Mouse (Mus musculus): ENCODE data around the gene Zswim7. TPM values are rescaled to one million over a fixed set of nuclear protein-coding genes. Genes with fewer than 3 reads are reported as not detected.

Gene Zswim7
- polyA plus RNA-seq, 1 experiment from 2014 or later, result 24.7 TPM

DNA sequence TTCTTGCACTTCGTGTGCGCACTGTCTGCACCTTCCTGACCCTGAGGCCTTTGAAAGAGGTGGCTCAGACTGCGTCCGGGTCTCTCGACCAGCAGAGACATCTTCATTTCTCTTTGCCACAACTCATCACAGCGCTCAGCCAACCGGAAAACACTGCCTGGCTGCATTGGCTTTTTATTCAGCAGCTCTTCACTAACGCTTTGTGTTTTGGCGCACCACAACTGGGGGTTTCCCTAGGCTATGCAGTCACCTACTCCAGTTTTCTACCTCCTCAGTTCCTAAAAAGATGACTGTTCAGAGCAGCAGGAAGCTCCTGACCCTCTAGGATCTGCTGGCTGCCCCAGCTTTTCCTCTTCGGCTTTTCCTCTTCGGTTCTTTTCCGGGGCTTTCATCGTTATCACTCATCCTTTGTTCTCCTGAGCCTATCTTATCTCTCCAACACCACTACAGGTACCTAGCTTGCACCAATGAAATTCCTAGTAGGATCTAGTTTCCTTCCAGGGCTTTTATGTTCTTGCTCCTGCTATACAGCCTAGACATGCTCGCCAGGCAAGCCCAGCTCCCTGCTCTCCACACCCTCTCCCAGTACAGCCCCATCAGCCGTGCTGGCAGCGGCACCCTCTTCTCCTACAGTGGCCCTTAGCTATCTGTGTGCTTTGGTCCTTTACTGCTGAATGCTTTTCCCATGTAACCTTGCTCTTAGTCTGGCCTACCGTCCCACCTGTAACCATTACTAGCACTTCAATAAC, 14.5 kb downstream of the Zswim7 start:
- no peaks in the 10 kb centered on the region for H3K9me3 ChIP-seq (ENCODE audit: control insufficient read depth, low read length)
- no peaks in the 10 kb centered on the region for H3K27me3 ChIP-seq (replicated peaks; ENCODE audit: control insufficient read depth, insufficient read depth, low read length)
- peaks cover 18% of the 10 kb centered on the region for H3K4me1 ChIP-seq (replicated peaks; ENCODE audit: control insufficient read depth, insufficient read depth, low read length)
- ATAC-seq (replicated peaks; ENCODE audit: low FRiP score, low TSS enrichment, low read depth), result no peak; the same call in 1 of the 2 replicates
- H3K27ac ChIP-seq (ENCODE audit: low read depth), result no peak overlapping the region
- H3K4me3 ChIP-seq (ENCODE audit: low read depth, low read length), result no peak overlapping the region
- no peak overlapping the region for H3K4me2 ChIP-seq (ENCODE audit: low read length)
- H3K36me3 ChIP-seq (ENCODE audit: control insufficient read depth, insufficient read depth, low read length), result no peaks in the 10 kb centered on the region
- H3K9ac ChIP-seq (ENCODE audit: low read length), result no peak overlapping the region
- WGBS, result 68% methylated on average over 17 of the region's 17 CpGs
- no peak for DNase-seq (ENCODE audit: low spot score)

DNA sequence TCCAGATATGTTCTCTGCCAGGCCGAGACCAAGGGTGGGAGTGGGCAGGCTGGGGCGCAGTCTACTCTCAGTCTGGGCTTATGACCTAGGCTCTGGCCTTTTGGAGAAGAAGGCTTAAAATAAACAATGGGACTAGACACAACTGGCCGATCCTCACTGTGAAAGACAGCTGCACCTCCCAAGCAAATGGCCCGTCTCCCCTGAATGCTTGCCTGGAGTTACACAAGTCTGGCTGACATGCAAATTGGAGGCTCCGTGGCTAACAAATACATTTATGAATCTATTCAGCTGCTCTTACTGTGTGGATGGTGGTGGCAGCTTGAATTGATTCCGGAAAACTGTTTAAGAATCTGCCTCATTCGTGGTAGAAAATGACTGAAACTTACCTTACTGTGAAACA, 15.5 kb downstream of the Zswim7 start:
- ATAC-seq (replicated peaks; ENCODE audit: low FRiP score, low TSS enrichment, low read depth), result no peak
- no peaks in the 10 kb centered on the region for H3K36me3 ChIP-seq (ENCODE audit: control insufficient read depth, insufficient read depth, low read length)
- no peak overlapping the region for H3K27ac ChIP-seq (ENCODE audit: low read depth)
- no peak overlapping the region for H3K4me2 ChIP-seq (ENCODE audit: low read length)
- peaks cover 12% of the 10 kb centered on the region for H3K4me1 ChIP-seq (replicated peaks; ENCODE audit: control insufficient read depth, insufficient read depth, low read length)
- WGBS, result 75% methylated on average over 7 of the region's 7 CpGs
- H3K4me3 ChIP-seq (ENCODE audit: low read depth, low read length), result no peak overlapping the region
- H3K27me3 ChIP-seq (replicated peaks; ENCODE audit: control insufficient read depth, insufficient read depth, low read length), result no peaks in the 10 kb centered on the region
- H3K9ac ChIP-seq (ENCODE audit: low read length), result no peak overlapping the region
- H3K9me3 ChIP-seq (ENCODE audit: control insufficient read depth, low read length), result no peaks in the 10 kb centered on the region
- no peak for DNase-seq (ENCODE audit: low spot score)

DNA sequence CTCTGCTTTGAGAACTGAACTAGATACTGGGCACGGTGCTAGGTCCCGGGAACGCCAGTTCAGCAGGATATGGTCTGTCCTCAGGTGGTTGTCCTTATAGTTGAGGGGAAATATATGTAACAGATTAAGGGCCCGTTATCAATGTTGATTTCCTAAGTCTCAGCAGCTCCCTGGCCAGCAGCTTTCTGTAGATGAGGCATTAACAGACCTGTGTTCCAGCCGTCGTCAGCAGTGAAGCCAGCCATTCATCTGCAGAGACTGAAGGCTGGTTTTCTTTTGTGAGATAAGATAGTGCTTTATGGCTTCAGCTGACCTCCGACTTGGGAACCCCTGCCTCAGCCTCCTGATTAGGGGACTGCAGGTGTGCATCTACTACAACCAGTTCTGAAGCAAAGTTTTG, 17.2 kb downstream of the Zswim7 start:
- Histone ChIP-seq H3K9me3 (ENCODE audit: control insufficient read depth, low read length) (no peaks in the 10 kb centered on the region), H3K36me3 (ENCODE audit: control insufficient read depth, insufficient read depth, low read length) (no peaks in the 10 kb centered on the region), H3K9ac (ENCODE audit: low read length) (no peak overlapping the region), H3K27me3 (replicated peaks; ENCODE audit: control insufficient read depth, insufficient read depth, low read length) (no peaks in the 10 kb centered on the region), H3K27ac (ENCODE audit: low read depth) (no peak overlapping the region), H3K4me1 (replicated peaks; ENCODE audit: control insufficient read depth, insufficient read depth, low read length) (0 out of 2 replicates have a peak, but pooled peaks cover 5% of the 10 kb centered on the region), H3K4me3 (ENCODE audit: low read depth, low read length) (no peak overlapping the region), H3K4me2 (ENCODE audit: low read length) (no peak overlapping the region)
- ATAC-seq (replicated peaks; ENCODE audit: low FRiP score, low TSS enrichment, low read depth) (no peak), DNase-seq (ENCODE audit: low spot score) (no peak)
- 48% methylated on average over 7 of the region's 7 CpGs for WGBS

DNA sequence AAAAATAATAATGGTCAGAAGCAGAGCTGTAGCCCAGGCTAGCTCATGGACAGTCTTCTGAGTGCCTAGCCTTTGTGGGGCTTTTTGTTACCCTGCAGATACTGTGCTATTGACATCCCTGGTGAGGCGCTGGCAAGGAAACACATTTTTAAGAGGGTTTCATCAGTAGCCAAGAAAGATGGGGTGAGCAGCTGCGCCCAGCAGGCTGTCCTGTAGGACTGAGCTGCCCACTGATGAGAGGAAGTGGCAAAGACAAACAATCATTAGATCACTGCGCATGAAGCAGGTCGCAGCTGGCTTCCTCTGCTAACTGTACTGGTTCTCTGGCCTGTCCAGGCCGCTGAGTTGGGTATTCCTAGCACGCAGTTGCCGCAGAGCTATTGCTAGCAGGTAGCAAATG, 17.6 kb downstream of the Zswim7 start:
- no peak overlapping the region for H3K9ac ChIP-seq (ENCODE audit: low read length)
- no peak overlapping the region for H3K27ac ChIP-seq (ENCODE audit: low read depth)
- no peak for DNase-seq (ENCODE audit: low spot score)
- 49% methylated on average over 7 of the region's 7 CpGs for WGBS
- no peaks in the 10 kb centered on the region for H3K9me3 ChIP-seq (ENCODE audit: control insufficient read depth, low read length)
- H3K36me3 ChIP-seq (ENCODE audit: control insufficient read depth, insufficient read depth, low read length), result no peaks in the 10 kb centered on the region
- ATAC-seq (replicated peaks; ENCODE audit: low FRiP score, low TSS enrichment, low read depth), result no peak
- no peak overlapping the region for H3K4me2 ChIP-seq (ENCODE audit: low read length)
- no peaks in the 10 kb centered on the region for H3K27me3 ChIP-seq (replicated peaks; ENCODE audit: control insufficient read depth, insufficient read depth, low read length)
- H3K4me1 ChIP-seq (replicated peaks; ENCODE audit: control insufficient read depth, insufficient read depth, low read length), result 0 out of 2 replicates have a peak, but pooled peaks cover 5% of the 10 kb centered on the region
- H3K4me3 ChIP-seq (ENCODE audit: low read depth, low read length), result no peak overlapping the region

DNA sequence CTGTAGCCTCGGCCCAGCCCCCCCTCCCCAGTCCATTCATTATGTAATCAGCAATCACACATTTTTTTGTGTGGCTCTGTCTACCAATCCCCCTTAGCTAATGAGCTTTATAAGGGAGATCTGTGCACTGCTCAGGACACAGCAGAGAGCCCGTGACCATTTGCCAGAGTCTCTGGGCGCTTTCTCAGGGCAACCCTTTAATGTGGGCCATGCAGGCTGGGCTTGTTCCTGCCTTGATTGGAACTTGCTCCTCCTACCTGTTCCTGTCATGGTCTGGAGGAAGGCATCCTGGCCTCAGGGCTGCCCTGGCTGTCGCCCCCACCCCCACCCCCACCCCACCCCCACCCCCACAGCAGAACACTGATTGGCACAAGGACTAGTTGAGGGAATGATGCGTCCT, 22.0 kb downstream of the Zswim7 start:
- no peak for ATAC-seq (replicated peaks; ENCODE audit: low FRiP score, low TSS enrichment, low read depth)

DNA sequence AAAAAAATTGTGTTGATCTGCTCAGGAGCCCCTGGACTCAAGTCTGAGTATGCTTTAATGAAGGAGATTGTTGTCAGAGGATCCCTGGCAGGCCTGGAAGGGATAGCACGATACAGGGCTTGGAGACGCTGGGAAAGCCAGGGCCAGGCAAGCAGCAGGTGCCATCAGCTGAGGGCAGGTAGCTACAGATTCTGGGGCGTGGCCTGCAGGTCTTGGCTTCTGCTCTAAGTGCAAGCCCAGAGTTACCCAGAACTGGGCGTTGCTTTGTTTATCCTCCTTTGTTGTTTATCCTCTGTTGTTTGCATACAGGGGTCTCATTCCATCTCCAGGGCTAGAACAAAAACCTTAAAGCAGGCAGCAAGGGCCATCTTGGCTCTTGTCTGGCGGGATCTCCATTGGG, 27.8 kb downstream of the Zswim7 start:
- Histone ChIP-seq H3K4me1 (replicated peaks; ENCODE audit: control insufficient read depth, insufficient read depth, low read length) (peaks cover 19% of the 10 kb centered on the region), H3K4me3 (ENCODE audit: low read depth, low read length) (no peak overlapping the region), H3K27me3 (replicated peaks; ENCODE audit: control insufficient read depth, insufficient read depth, low read length) (peaks cover 17% of the 10 kb centered on the region), H3K36me3 (ENCODE audit: control insufficient read depth, insufficient read depth, low read length) (no peaks in the 10 kb centered on the region), H3K9ac (ENCODE audit: low read length) (no peak overlapping the region), H3K9me3 (ENCODE audit: control insufficient read depth, low read length) (no peaks in the 10 kb centered on the region), H3K27ac (ENCODE audit: low read depth) (no peak overlapping the region), H3K4me2 (ENCODE audit: low read length) (no peak overlapping the region)
- 63% methylated on average over 5 of the region's 5 CpGs for WGBS
- DNase-seq (ENCODE audit: low spot score) (no peak), ATAC-seq (replicated peaks; ENCODE audit: low FRiP score, low TSS enrichment, low read depth) (no peak)

More for the DNA sequence above, 22.0 kb downstream of the Zswim7 start:
- no peak overlapping the region for H3K4me3 ChIP-seq (ENCODE audit: low read depth, low read length)
- no peak overlapping the region for H3K9ac ChIP-seq (ENCODE audit: low read length)
- H3K4me2 ChIP-seq (ENCODE audit: low read length), result no peak overlapping the region
- WGBS, result 52% methylated on average over 5 of the region's 5 CpGs
- H3K27ac ChIP-seq (ENCODE audit: low read depth), result no peak overlapping the region
- H3K36me3 ChIP-seq (ENCODE audit: control insufficient read depth, insufficient read depth, low read length), result no peaks in the 10 kb centered on the region
- 0 out of 2 replicates have a peak, but pooled peaks cover 5% of the 10 kb centered on the region for H3K4me1 ChIP-seq (replicated peaks; ENCODE audit: control insufficient read depth, insufficient read depth, low read length)
- H3K9me3 ChIP-seq (ENCODE audit: control insufficient read depth, low read length), result no peaks in the 10 kb centered on the region
- DNase-seq (ENCODE audit: low spot score), result no peak
- no peaks in the 10 kb centered on the region for H3K27me3 ChIP-seq (replicated peaks; ENCODE audit: control insufficient read depth, insufficient read depth, low read length)

DNA sequence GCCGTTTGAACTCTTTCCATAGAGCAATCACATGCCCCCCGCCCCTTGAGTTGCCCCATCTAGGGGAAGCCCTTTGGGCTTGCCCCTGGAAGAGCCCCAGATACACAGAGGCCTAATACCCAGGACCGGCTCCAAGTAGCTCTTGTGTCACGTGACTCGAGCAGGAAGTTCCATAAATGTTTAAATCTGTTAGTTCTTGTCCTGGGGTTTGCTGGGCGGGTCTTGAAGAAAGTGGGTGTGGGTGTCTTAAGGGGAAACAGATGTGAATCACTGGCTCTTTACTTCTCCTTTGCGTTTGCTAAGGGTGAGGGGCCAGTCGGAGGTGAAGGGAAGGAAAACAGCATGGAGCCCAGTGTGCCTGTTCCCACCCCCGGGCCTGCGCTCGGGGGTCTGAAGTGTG, 30.1 kb downstream of the Zswim7 start:
- Histone ChIP-seq H3K4me3 (ENCODE audit: low read depth, low read length) (no peak overlapping the region), H3K27me3 (replicated peaks; ENCODE audit: control insufficient read depth, insufficient read depth, low read length) (peaks cover 17% of the 10 kb centered on the region), H3K4me2 (ENCODE audit: low read length) (peak overlapping the region; percentile 29), H3K36me3 (ENCODE audit: control insufficient read depth, insufficient read depth, low read length) (no peaks in the 10 kb centered on the region), H3K27ac (ENCODE audit: low read depth) (no peak overlapping the region), H3K4me1 (replicated peaks; ENCODE audit: control insufficient read depth, insufficient read depth, low read length) (peaks cover 19% of the 10 kb centered on the region), H3K9ac (ENCODE audit: low read length) (no peak overlapping the region), H3K9me3 (ENCODE audit: control insufficient read depth, low read length) (no peaks in the 10 kb centered on the region)
- 46% methylated on average over 11 of the region's 11 CpGs for WGBS
- ATAC-seq (replicated peaks; ENCODE audit: low FRiP score, low TSS enrichment, low read depth), result no peak
- no peak for DNase-seq (ENCODE audit: low spot score)

DNA sequence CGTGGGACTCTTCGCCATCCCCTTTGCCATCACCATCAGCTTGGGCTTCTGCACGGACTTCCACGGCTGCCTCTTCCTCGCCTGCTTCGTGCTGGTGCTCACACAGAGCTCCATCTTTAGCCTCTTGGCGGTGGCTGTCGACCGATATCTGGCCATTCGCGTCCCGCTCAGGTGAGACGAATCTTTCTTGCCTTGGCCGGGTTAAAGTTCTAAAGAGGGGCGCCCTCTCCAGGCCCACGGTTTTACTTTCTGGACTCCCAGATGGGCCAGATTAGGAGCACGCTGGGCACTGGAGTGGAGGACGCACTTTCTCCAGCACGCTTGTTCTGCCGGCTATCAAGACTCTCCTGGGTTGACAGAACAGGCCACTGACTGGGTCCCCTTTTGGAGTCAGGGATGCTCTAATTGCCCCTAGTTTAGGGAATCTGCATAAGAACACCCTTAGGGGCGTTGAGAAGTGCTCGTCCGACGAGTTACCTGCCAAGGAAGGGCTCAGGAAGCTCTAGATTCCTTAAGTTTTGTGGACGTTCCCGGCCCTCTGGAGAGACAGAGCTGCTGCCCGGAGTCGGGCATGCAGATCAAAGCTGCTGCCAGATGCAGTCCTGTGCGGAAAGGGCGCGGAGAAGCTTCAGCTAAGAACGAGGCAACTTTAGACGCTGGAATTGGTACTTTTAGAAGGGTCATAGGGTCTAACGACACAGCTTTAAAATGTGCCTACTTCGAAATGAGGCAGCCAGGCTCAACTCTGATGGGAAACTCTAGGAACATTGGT, 31.7 kb downstream of the Zswim7 start:
- Histone ChIP-seq H3K4me2 (ENCODE audit: low read length) (peak overlapping the region; percentile 85), H3K4me3 (ENCODE audit: low read depth, low read length) (peak overlapping the region; percentile 59), H3K27ac (ENCODE audit: low read depth) (no peak overlapping the region), H3K4me1 (replicated peaks; ENCODE audit: control insufficient read depth, insufficient read depth, low read length) (peaks cover 19% of the 10 kb centered on the region), H3K9me3 (ENCODE audit: control insufficient read depth, low read length) (0 out of 2 replicates have a peak, but pooled peaks cover 7% of the 10 kb centered on the region), H3K36me3 (ENCODE audit: control insufficient read depth, insufficient read depth, low read length) (no peaks in the 10 kb centered on the region), H3K27me3 (replicated peaks; ENCODE audit: control insufficient read depth, insufficient read depth, low read length) (peaks cover 17% of the 10 kb centered on the region), H3K9ac (ENCODE audit: low read length) (peak overlapping the region; percentile 27)
- DNase-seq (ENCODE audit: low spot score) (no peak), ATAC-seq (replicated peaks; ENCODE audit: low FRiP score, low TSS enrichment, low read depth) (peak; percentile 44)
- 5% methylated on average over 35 of the region's 35 CpGs for WGBS
